In genomic region chr15:100388886-100389285, GRCm38 (mm10) we compare ENCODE assay signal across 29 mouse cellular contexts. TPM values are rescaled to one million over a fixed set of nuclear protein-coding genes. Genes with fewer than 3 reads are reported as not detected.
DNase-seq lines count a peak whose midpoint lies in the region; ATAC-seq and TF ChIP-seq lines count a peak whose summit lies in the region.
"Had no signal": no experiment of that assay in that cellular context is flagged by ENCODE, and none has a peak within 500 bp of the region (broad histone marks: within the 10 kb centered on the region; RNA-seq: fewer than 3 reads in every experiment).

No protein-coding gene starts in this region.

- ATAC-seq in limb, embryonic 12.5 days (ENCODE audit: insufficient number of reproducible peaks, insufficient read depth, low FRiP score, low TSS enrichment, low read depth): no peak
- ATAC-seq: forebrain, embryonic 13.5 days; hindbrain, embryonic 16.5 days; intestine, embryonic 15.5 days; midbrain, embryonic 15.5 days had no signal

- TF ChIP-seq RAD21 in MEL (IDR thresholded peaks at IDR 0.05; ENCODE audit: low read depth, low read length): no peak

- no peak overlapping the region for H3K4me2 ChIP-seq in limb, embryonic 12.5 days
- H3K4me2 ChIP-seq: forebrain, embryonic 13.5 days; heart, embryonic 11.5 days; intestine, embryonic 15.5 days; kidney, embryonic 15.5 days; midbrain, embryonic 15.5 days; neural tube, embryonic 12.5 days had no signal

- WGBS in limb, embryonic 12.5 days: 67% methylated on average over 9 of the region's 9 CpGs
- WGBS in limb, embryonic 10.5 days: 75% methylated on average over 9 of the region's 9 CpGs
- WGBS in embryonic facial prominence, embryonic 10.5 days: 66% methylated on average over 9 of the region's 9 CpGs

- no peak for TF ChIP-seq EP300 in MEL (IDR thresholded peaks at IDR 0.05; ENCODE audit: low read depth in 1 of 2, low read length in 2 of 2)

- H3K27me3 ChIP-seq in limb, embryonic 12.5 days: no peaks in the 10 kb centered on the region
- H3K27me3 ChIP-seq in limb, embryonic 10.5 days (ENCODE audit: low read depth, poor library complexity, severe bottlenecking): no peaks in the 10 kb centered on the region
- no peaks in the 10 kb centered on the region for H3K27me3 ChIP-seq in MEL (ENCODE audit: control insufficient read depth in 1 of 2, insufficient read depth in 2 of 2, low read length in 2 of 2)
- H3K27me3 ChIP-seq in embryonic facial prominence, embryonic 10.5 days (replicated peaks; ENCODE audit: low read depth, poor library complexity, severe bottlenecking): no peaks in the 10 kb centered on the region
- H3K27me3 ChIP-seq: forebrain, embryonic 13.5 days; intestine, embryonic 15.5 days; kidney, embryonic 15.5 days; midbrain, embryonic 15.5 days; neural tube, embryonic 12.5 days had no signal

- peak; percentile 31 for DNase-seq in adrenal gland, postnatal 10 days
- no peak for DNase-seq in adrenal gland, postnatal 4 days (ENCODE audit: low spot score in 2 of 2)
- no peak for DNase-seq in limb, embryonic 10.5 days (ENCODE audit: low spot score)
- no peak for DNase-seq in MEL (ENCODE audit: low read depth, low spot score)
- DNase-seq in embryonic facial prominence, embryonic 10.5 days (ENCODE audit: low spot score): no peak
- no peak for DNase-seq in urinary bladder, postnatal 14 days (ENCODE audit: low spot score)
- DNase-seq: gastrocnemius, postnatal 10 days; heart, adult 11 months; left cerebral cortex, postnatal 4 days; lung, adult 18-20 months; right cerebral cortex, postnatal 14 days had no signal

- peaks cover 12% of the 10 kb centered on the region for H3K4me1 ChIP-seq in limb, embryonic 12.5 days (replicated peaks)
- H3K4me1 ChIP-seq in limb, embryonic 10.5 days: peaks cover 10% of the 10 kb centered on the region; the same call in 1 of the 2 replicates
- H3K4me1 ChIP-seq in MEL (ENCODE audit: control insufficient read depth in 1 of 2, insufficient read depth in 2 of 2, low read length in 2 of 2): peaks cover 21 to 25% of the 10 kb centered on the region in 2 experiments
- H3K4me1 ChIP-seq in embryonic facial prominence, embryonic 10.5 days: peaks cover 13% of the 10 kb centered on the region
- H3K4me1 ChIP-seq: forebrain, embryonic 13.5 days; intestine, embryonic 15.5 days; midbrain, embryonic 15.5 days had no signal

- H3K79me2 ChIP-seq in MEL (ENCODE audit: control insufficient read depth, insufficient read depth, low read length, poor library complexity): no peaks in the 10 kb centered on the region

- no peak overlapping the region; the same call in 1 of the 2 replicates for H3K9ac ChIP-seq in limb, embryonic 12.5 days (replicated peaks)
- no peak overlapping the region for H3K9ac ChIP-seq in MEL (ENCODE audit: control insufficient read depth, low read depth, low read length, poor library complexity, severe bottlenecking)
- H3K9ac ChIP-seq: forebrain, embryonic 13.5 days; intestine, embryonic 15.5 days; kidney, embryonic 15.5 days; midbrain, embryonic 15.5 days; neural tube, embryonic 12.5 days had no signal

- no peak for TF ChIP-seq CTCF in MEL (IDR thresholded peaks at IDR 0.05 in 2 of 3, conservative IDR thresholded peaks at IDR 0.05 in 1 of 3; ENCODE audit: control insufficient read depth in 1 of 3, insufficient read depth in 1 of 3, low read depth in 2 of 3, low read length in 3 of 3, poor library complexity in 1 of 3, severe bottlenecking in 1 of 3)

- H3K36me3 ChIP-seq in limb, embryonic 12.5 days: peaks cover 7% of the 10 kb centered on the region; the same call in 1 of the 2 replicates
- peaks cover 11% of the 10 kb centered on the region for H3K36me3 ChIP-seq in limb, embryonic 10.5 days
- peaks cover under 1 to 22% of the 10 kb centered on the region in 2 experiments; a peak in 3 of 4 replicates for H3K36me3 ChIP-seq in MEL (ENCODE audit: control insufficient read depth in 1 of 2, insufficient read depth in 2 of 2, low read length in 2 of 2)
- peaks cover 16% of the 10 kb centered on the region for H3K36me3 ChIP-seq in embryonic facial prominence, embryonic 10.5 days (replicated peaks)
- H3K36me3 ChIP-seq: midbrain, embryonic 15.5 days had no signal

- no peak for TF ChIP-seq POLR2A in MEL (IDR thresholded peaks at IDR 0.05; ENCODE audit: control insufficient read depth in 1 of 2, insufficient read depth in 1 of 2, low read depth in 1 of 2, low read length in 2 of 2, poor library complexity in 1 of 2)

- H3K27ac ChIP-seq in limb, embryonic 12.5 days: 0 out of 2 replicates have a peak overlapping the region, but pooled peaks have one; percentile 18
- H3K27ac ChIP-seq in limb, embryonic 10.5 days: no peak overlapping the region
- H3K27ac ChIP-seq in MEL (ENCODE audit: control insufficient read depth, low read depth, low read length): no peak overlapping the region
- H3K27ac ChIP-seq in embryonic facial prominence, embryonic 10.5 days (replicated peaks): peak overlapping the region; percentile 44; the same call in 1 of the 2 replicates
- H3K27ac ChIP-seq: forebrain, embryonic 13.5 days; hindbrain, embryonic 10.5 days; intestine, embryonic 15.5 days; kidney, embryonic 15.5 days; left cerebral cortex, adult 2 months; midbrain, embryonic 15.5 days; neural tube, embryonic 12.5 days had no signal

- no peak overlapping the region for H3K4me3 ChIP-seq in limb, embryonic 12.5 days (replicated peaks)
- no peak overlapping the region for H3K4me3 ChIP-seq in limb, embryonic 10.5 days
- no peak overlapping the region for H3K4me3 ChIP-seq in MEL (ENCODE audit: control insufficient read depth in 1 of 2, insufficient read depth in 1 of 2, low read depth in 2 of 2, low read length in 2 of 2)
- no peak overlapping the region for H3K4me3 ChIP-seq in embryonic facial prominence, embryonic 10.5 days
- H3K4me3 ChIP-seq: forebrain, embryonic 13.5 days; hindbrain, embryonic 10.5 days; intestine, embryonic 15.5 days; kidney, embryonic 15.5 days; left cerebral cortex, adult 2 months; midbrain, embryonic 15.5 days; neural tube, embryonic 12.5 days had no signal

- no peaks in the 10 kb centered on the region for H3K9me3 ChIP-seq in limb, embryonic 12.5 days
- no peaks in the 10 kb centered on the region for H3K9me3 ChIP-seq in limb, embryonic 10.5 days (replicated peaks)
- H3K9me3 ChIP-seq in MEL (replicated peaks; ENCODE audit: insufficient read depth, low read length): no peaks in the 10 kb centered on the region
- H3K9me3 ChIP-seq in embryonic facial prominence, embryonic 10.5 days: no peaks in the 10 kb centered on the region
- H3K9me3 ChIP-seq: forebrain, embryonic 13.5 days; G1E; hindbrain, embryonic 10.5 days; intestine, embryonic 15.5 days; kidney, embryonic 15.5 days; midbrain, embryonic 15.5 days; neural tube, embryonic 12.5 days had no signal

RNA-seq across cellular contexts. Expression of gene Higd1c, which starts 24.5 kb away (rescaled TPM):
- total RNA-seq in adrenal gland, postnatal 10 days (2021): under 1 TPM in 1 of 2 experiments, not detected in 1; 0.70 TPM
- under 1 TPM; 0.73 to 0.79 TPM for total RNA-seq in adrenal gland, postnatal 4 days (2021)
- not detected in 2 replicates for polyA plus RNA-seq in limb, embryonic 12.5 days (2016; fragmentation: Nextera tagmentation; extraction: Ambion mirVana)
- polyA plus RNA-seq in limb, embryonic 10.5 days (2016; fragmentation: Nextera tagmentation; extraction: Ambion mirVana): 0.65 TPM in 1 of 2 replicates, not detected in the other
- total RNA-seq in MEL (2012; rRNA removed): not detected in 2 replicates
- polyA plus RNA-seq in MEL (2012; ENCODE audit: insufficient read depth in 1 of 2, insufficient read length in 2 of 2, low read depth in 1 of 2, low replicate concordance in 2 of 2, missing spikeins in 1 of 2): not detected
- polyA plus RNA-seq in embryonic facial prominence, embryonic 10.5 days (2016; fragmentation: Nextera tagmentation; extraction: Ambion mirVana): not detected in 2 replicates
- total RNA-seq: G1E; gastrocnemius, postnatal 10 days; layer of hippocampus, postnatal 10 days; left cerebral cortex, adult 2 months; left cerebral cortex, postnatal 4 days; liver, adult 2 months had no signal
- polyA plus RNA-seq: embryonic facial prominence, embryonic 14.5 days; forebrain, embryonic 13.5 days; frontal cortex, adult 2 months; G1E; heart, embryonic 11.5 days; heart, postnatal 0 days; hindbrain, embryonic 16.5 days; liver, adult 2 months; midbrain, embryonic 15.5 days; thymus, postnatal 0 days; urinary bladder, adult 2 months had no signal

RNA-seq across cellular contexts. Expression of gene Gm5475, which starts 33.1 kb away (rescaled TPM):
- total RNA-seq in adrenal gland, postnatal 10 days (2021): under 1 TPM in 1 of 2 experiments, not detected in 1; 0.09 TPM
- total RNA-seq in adrenal gland, postnatal 4 days (2021): under 1 TPM; 0.23 to 0.59 TPM
- 0.12 and 0.13 TPM in 2 replicates for polyA plus RNA-seq in limb, embryonic 12.5 days (2016; fragmentation: Nextera tagmentation; extraction: Ambion mirVana)
- 0.08 and 0.11 TPM in 2 replicates for polyA plus RNA-seq in limb, embryonic 10.5 days (2016; fragmentation: Nextera tagmentation; extraction: Ambion mirVana)
- total RNA-seq in MEL (2012; rRNA removed): 0.15 TPM in 1 of 2 replicates, not detected in the other
- polyA plus RNA-seq in MEL (2012; ENCODE audit: insufficient read depth in 1 of 2, insufficient read length in 2 of 2, low read depth in 1 of 2, low replicate concordance in 2 of 2, missing spikeins in 1 of 2): under 1 TPM in 1 of 2 experiments, not detected in 1; 0.14 TPM
- polyA plus RNA-seq in embryonic facial prominence, embryonic 10.5 days (2016; fragmentation: Nextera tagmentation; extraction: Ambion mirVana): 0.05 TPM in 1 of 2 replicates, not detected in the other
- total RNA-seq: left cerebral cortex, adult 2 months; left cerebral cortex, postnatal 4 days; liver, adult 2 months had no signal
- polyA plus RNA-seq: embryonic facial prominence, embryonic 14.5 days; forebrain, embryonic 13.5 days; G1E; heart, embryonic 11.5 days; hindbrain, embryonic 10.5 days; liver, adult 2 months; urinary bladder, adult 2 months had no signal

RNA-seq across cellular contexts. Expression of gene Mettl7a2, which starts 35.9 kb away (rescaled TPM):
- 1 to 10 TPM; 1.2 to 1.8 TPM for total RNA-seq in adrenal gland, postnatal 10 days (2021)
- under 1 TPM; 0.40 to 0.73 TPM for total RNA-seq in adrenal gland, postnatal 4 days (2021)
- not detected in 2 replicates for polyA plus RNA-seq in limb, embryonic 12.5 days (2016; fragmentation: Nextera tagmentation; extraction: Ambion mirVana)
- not detected in 2 replicates for polyA plus RNA-seq in limb, embryonic 10.5 days (2016; fragmentation: Nextera tagmentation; extraction: Ambion mirVana)
- not detected in 2 replicates for total RNA-seq in MEL (2012; rRNA removed)
- not detected for polyA plus RNA-seq in MEL (2012; ENCODE audit: insufficient read depth in 1 of 2, insufficient read length in 2 of 2, low read depth in 1 of 2, low replicate concordance in 2 of 2, missing spikeins in 1 of 2)
- not detected in 2 replicates for polyA plus RNA-seq in embryonic facial prominence, embryonic 10.5 days (2016; fragmentation: Nextera tagmentation; extraction: Ambion mirVana)
- total RNA-seq: liver, adult 2 months had no signal
- polyA plus RNA-seq: embryonic facial prominence, embryonic 14.5 days; forebrain, embryonic 13.5 days; frontal cortex, adult 2 months; heart, embryonic 11.5 days; heart, postnatal 0 days; hindbrain, embryonic 10.5 days; hindbrain, embryonic 16.5 days; intestine, embryonic 15.5 days; kidney, embryonic 15.5 days; midbrain, embryonic 15.5 days; thymus, postnatal 0 days; urinary bladder, adult 2 months had no signal

RNA-seq across cellular contexts. Expression of gene Methig1, which starts 35.9 kb away (rescaled TPM):
- total RNA-seq in adrenal gland, postnatal 10 days (2021): under 1 TPM in 1 of 2 experiments, not detected in 1; 0.67 TPM
- total RNA-seq in adrenal gland, postnatal 4 days (2021): 1 to 10 TPM in 1 of 2 experiments, under 1 TPM in 1; 0.90 to 1.2 TPM
- polyA plus RNA-seq in limb, embryonic 12.5 days (2016; fragmentation: Nextera tagmentation; extraction: Ambion mirVana): 0.21 TPM in 1 of 2 replicates, not detected in the other
- polyA plus RNA-seq in limb, embryonic 10.5 days (2016; fragmentation: Nextera tagmentation; extraction: Ambion mirVana): 0.15 and 0.29 TPM in 2 replicates
- total RNA-seq in MEL (2012; rRNA removed): not detected in 2 replicates
- not detected for polyA plus RNA-seq in MEL (2012; ENCODE audit: insufficient read depth in 1 of 2, insufficient read length in 2 of 2, low read depth in 1 of 2, low replicate concordance in 2 of 2, missing spikeins in 1 of 2)
- polyA plus RNA-seq in embryonic facial prominence, embryonic 10.5 days (2016; fragmentation: Nextera tagmentation; extraction: Ambion mirVana): not detected in 2 replicates
- total RNA-seq: G1E; gastrocnemius, postnatal 10 days; layer of hippocampus, postnatal 10 days; left cerebral cortex, postnatal 4 days; liver, adult 2 months had no signal
- polyA plus RNA-seq: embryonic facial prominence, embryonic 14.5 days; forebrain, embryonic 13.5 days; frontal cortex, adult 2 months; heart, embryonic 11.5 days; heart, postnatal 0 days; hindbrain, embryonic 16.5 days; urinary bladder, adult 2 months had no signal

RNA-seq across cellular contexts. Expression of gene Slc11a2, which starts 36.0 kb away (rescaled TPM):
- 10 to 100 TPM; 60.6 to 72.7 TPM for total RNA-seq in adrenal gland, postnatal 10 days (2021)
- 10 to 100 TPM; 73.1 to 89.5 TPM for total RNA-seq in adrenal gland, postnatal 4 days (2021)
- polyA plus RNA-seq in limb, embryonic 12.5 days (2016; fragmentation: Nextera tagmentation; extraction: Ambion mirVana): 22.8 and 25.6 TPM in 2 replicates
- polyA plus RNA-seq in limb, embryonic 10.5 days (2016; fragmentation: Nextera tagmentation; extraction: Ambion mirVana): 30.4 and 31.0 TPM in 2 replicates
- 52.7 and 69.0 TPM in 2 replicates for total RNA-seq in MEL (2012; rRNA removed)
- polyA plus RNA-seq in MEL (2012; ENCODE audit: insufficient read depth in 1 of 2, insufficient read length in 2 of 2, low read depth in 1 of 2, low replicate concordance in 2 of 2, missing spikeins in 1 of 2): 100 to 1,000 TPM in 1 of 2 experiments, not detected in 1; 112 TPM
- 25.0 and 28.3 TPM in 2 replicates for polyA plus RNA-seq in embryonic facial prominence, embryonic 10.5 days (2016; fragmentation: Nextera tagmentation; extraction: Ambion mirVana)

Comparison
In these comparisons a context has a peak if more than half of its experiments do, and no peak if none do; other contexts are left out.
1. H3K27ac ChIP-seq: peak in limb, embryonic 12.5 days (single experiment) and embryonic facial prominence, embryonic 10.5 days (single experiment); none in limb, embryonic 10.5 days (single experiment) and MEL (single experiment).